Mouse (Mus musculus) midbrain, embryonic 13.5 days (tissue): ENCODE measurements around the gene Rnf19b. TPM values are rescaled to one million over a fixed set of nuclear protein-coding genes. Genes with fewer than 3 reads are reported as not detected.
A peak's percentile ranks its signal among the peaks of the same experiment; 100 is the strongest.

ENCODE experiments used
- ATAC-seq: fragments of 200-750 bp; cut with Nextera tagmentation; 2 replicates; pipeline ENCODE4 v1.8.0; 2017; ENCODE audit warnings: mild to moderate bottlenecking, moderate TSS enrichment, moderate library complexity
- H3K27ac ChIP-seq: fragments of 300-500 bp; sonication (generic); 2 replicates; pipeline ENCODE4 v1.5.1; 2015; ENCODE audit warnings: inconsistent platforms, mild to moderate bottlenecking, moderate library complexity
- H3K27me3 ChIP-seq: fragments of 300-500 bp; sonication (generic); 2 replicates; pipeline ENCODE4 v1.6.1; 2015; ENCODE audit warnings: mild to moderate bottlenecking, inconsistent platforms
- H3K36me3 ChIP-seq: fragments of 300-500 bp; sonication (generic); 2 replicates; pipeline ENCODE4 v1.6.1; 2015; ENCODE audit warnings: mild to moderate bottlenecking, inconsistent platforms
- H3K4me1 ChIP-seq: fragments of 300-500 bp; sonication (generic); replicated peaks from 2 replicates; pipeline ENCODE4 v1.6.1; 2015; ENCODE audit warnings: inconsistent platforms
- H3K4me2 ChIP-seq: fragments of 300-500 bp; sonication (generic); replicated peaks from 2 replicates; pipeline ENCODE4 v1.6.1; 2015; ENCODE audit warnings: moderate library complexity, mild to moderate bottlenecking, inconsistent platforms
- H3K4me3 ChIP-seq: fragments of 300-500 bp; sonication (generic); replicated peaks from 2 replicates; pipeline ENCODE4 v1.5.1; 2015; ENCODE audit warnings: mild to moderate bottlenecking, inconsistent platforms
- H3K9ac ChIP-seq: fragments of 300-500 bp; sonication (generic); replicated peaks from 2 replicates; pipeline ENCODE4 v1.6.1; 2015; ENCODE audit warnings: mild to moderate bottlenecking, inconsistent platforms
- H3K9me3 ChIP-seq: fragments of 300-500 bp; sonication (generic); 2 replicates; pipeline ENCODE4 v1.6.1; 2016; ENCODE audit warnings: mild to moderate bottlenecking, inconsistent platforms
- WGBS: fragments of 180-500 bp; shearing (Covaris S2); methylation state at CpG from one replicate; pipeline ENCODE4 v1.1.7; 2015; 5-methylcytosine and 5-hydroxymethylcytosine counted together
- polyA plus RNA-seq: library from polyadenylated mRNA; unstranded; fragments of >200 nt; fragmentation: Nextera tagmentation; extraction: Ambion mirVana; gene quantifications from 2 replicates; pipeline ENCODE4 v1.2.1, GENCODE M21; 2015

The Rnf19b gene
- polyA plus RNA-seq, 1 experiment from 2014 or later: 22.1 TPM

GRCm38 (mm10) chr4:129111350-129111749, 53.3 kb downstream of the Rnf19b start:
- ATAC-seq: no peak
- peaks cover 20% of the 10 kb centered on the region for H3K4me1 ChIP-seq
- peaks cover 18% of the 10 kb centered on the region for H3K27me3 ChIP-seq
- H3K4me2 ChIP-seq: no peak overlapping the region
- H3K36me3 ChIP-seq: no peaks in the 10 kb centered on the region
- no peaks in the 10 kb centered on the region for H3K9me3 ChIP-seq
- H3K27ac ChIP-seq: no peak overlapping the region
- no peak overlapping the region for H3K9ac ChIP-seq
- no peak overlapping the region for H3K4me3 ChIP-seq
- WGBS: 64% methylated on average over 11 of the region's 11 CpGs

GRCm38 (mm10) chr4:129112231-129112630, 54.2 kb downstream of the Rnf19b start:
- no peak overlapping the region for H3K9ac ChIP-seq
- no peak overlapping the region for H3K4me3 ChIP-seq
- no peak overlapping the region for H3K4me2 ChIP-seq
- peaks cover 20% of the 10 kb centered on the region for H3K4me1 ChIP-seq
- no peaks in the 10 kb centered on the region for H3K9me3 ChIP-seq
- peaks cover 16% of the 10 kb centered on the region for H3K27me3 ChIP-seq
- H3K27ac ChIP-seq: peak overlapping the region; percentile 25; the same call in 1 of the 2 replicates
- 69% methylated on average over 13 of the region's 13 CpGs for WGBS
- no peaks in the 10 kb centered on the region for H3K36me3 ChIP-seq
- ATAC-seq: no peak

DNA sequence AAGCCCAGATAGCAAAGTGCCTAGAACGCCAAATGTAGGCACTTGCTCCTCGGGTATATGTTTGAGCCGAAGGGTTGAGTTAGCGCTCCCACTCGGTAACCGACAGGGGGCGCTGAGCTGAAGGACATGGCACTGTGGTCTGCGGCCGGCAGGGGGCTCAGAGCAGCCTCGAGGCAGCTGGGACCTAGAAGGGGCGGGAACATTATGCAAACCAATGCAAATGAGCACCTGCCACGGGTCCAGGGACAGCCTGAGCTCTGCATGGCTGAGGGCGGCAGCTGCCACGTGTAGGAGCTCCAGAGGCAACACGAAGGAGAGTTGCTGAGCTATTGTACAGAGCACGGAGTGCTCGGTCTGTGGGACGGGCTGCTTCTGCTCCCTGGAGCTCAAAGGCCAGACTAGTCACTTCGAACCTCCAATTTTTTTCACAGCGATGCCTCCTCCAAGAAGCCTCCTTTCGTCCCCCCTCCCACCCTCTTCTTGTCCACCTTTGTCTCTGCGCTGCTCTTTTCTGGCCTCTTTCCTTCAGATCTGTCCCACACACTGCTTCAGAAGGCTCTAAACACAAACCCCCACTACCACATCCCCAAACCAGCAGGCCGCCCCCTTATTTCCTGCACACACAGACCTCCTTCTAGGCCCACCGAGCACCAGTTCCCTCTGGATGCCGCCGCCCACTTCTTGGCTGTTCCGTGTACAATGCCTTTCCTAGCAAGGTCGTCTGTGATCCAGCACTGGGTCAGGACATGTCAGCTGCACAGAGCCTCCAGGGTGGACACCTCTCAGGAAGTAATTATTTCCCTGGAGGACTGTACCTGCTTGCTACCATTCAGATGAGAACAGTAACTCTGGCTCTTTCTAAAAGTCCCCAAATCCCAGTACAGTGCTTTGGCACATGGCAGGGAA, 55.3 kb downstream of the Rnf19b start:
- H3K9ac ChIP-seq: no peak overlapping the region
- peaks cover 20% of the 10 kb centered on the region for H3K4me1 ChIP-seq
- H3K4me3 ChIP-seq: no peak overlapping the region
- peak overlapping the region; percentile 62 for H3K27ac ChIP-seq
- H3K36me3 ChIP-seq: no peaks in the 10 kb centered on the region
- H3K4me2 ChIP-seq: no peak overlapping the region
- peaks cover 8% of the 10 kb centered on the region for H3K27me3 ChIP-seq
- peak; percentile 93 for ATAC-seq
- WGBS: 28% methylated on average over 28 of the region's 28 CpGs
- H3K9me3 ChIP-seq: no peaks in the 10 kb centered on the region

GRCm38 (mm10) chr4:129116703-129117102, 58.6 kb downstream of the Rnf19b start:
- 97% methylated on average over 8 of the region's 8 CpGs for WGBS

DNA sequence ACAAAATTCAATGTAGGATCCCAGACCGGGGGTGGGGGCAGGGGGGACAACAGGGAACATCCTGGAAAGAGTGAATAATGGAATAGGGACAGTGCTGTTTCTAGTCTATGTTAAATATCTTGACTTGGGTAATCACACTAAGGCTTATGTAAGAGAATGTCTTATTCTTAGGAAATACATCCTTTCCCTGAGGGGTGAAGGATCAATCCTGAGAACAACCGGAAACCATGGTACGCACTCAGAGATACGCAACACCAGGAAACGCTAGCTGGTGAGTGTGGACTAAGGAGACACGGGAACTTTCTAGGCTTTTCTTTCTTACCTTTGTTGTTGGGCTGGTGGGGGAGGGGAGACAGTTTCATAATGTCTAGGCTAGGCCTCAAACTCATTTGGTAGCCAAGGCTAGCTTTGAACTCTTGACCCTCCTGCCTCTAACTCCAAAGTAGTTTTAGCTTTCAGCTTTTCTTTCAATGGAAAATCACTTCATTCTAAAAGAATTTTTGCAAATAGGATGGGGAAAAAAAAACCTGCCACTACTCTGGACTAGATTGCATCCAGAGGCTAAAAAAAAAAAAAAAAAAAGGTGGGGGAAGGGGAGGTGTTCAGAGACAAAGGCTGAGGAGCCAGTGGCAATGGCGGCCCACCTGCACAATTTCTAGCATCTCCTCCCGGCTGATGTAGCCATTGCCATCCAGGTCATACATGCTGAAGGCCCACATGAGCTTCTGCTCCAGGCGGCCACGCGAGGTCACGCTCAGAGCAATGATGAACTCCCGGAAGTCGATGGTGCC, 59.8 kb downstream of the Rnf19b start:
- H3K4me1 ChIP-seq: peaks cover 38% of the 10 kb centered on the region
- no peaks in the 10 kb centered on the region for H3K9me3 ChIP-seq
- H3K27ac ChIP-seq: no peak overlapping the region
- H3K4me3 ChIP-seq: no peak overlapping the region
- no peak for ATAC-seq
- H3K36me3 ChIP-seq: no peaks in the 10 kb centered on the region
- H3K27me3 ChIP-seq: peaks cover 51% of the 10 kb centered on the region
- no peak overlapping the region for H3K4me2 ChIP-seq
- H3K9ac ChIP-seq: no peak overlapping the region
- WGBS: 88% methylated on average over 14 of the region's 14 CpGs

More at GRCm38 (mm10) chr4:129116703-129117102, 58.6 kb downstream of the Rnf19b start:
- Histone ChIP-seq H3K27me3 (peaks cover 41% of the 10 kb centered on the region), H3K9me3 (no peaks in the 10 kb centered on the region), H3K4me2 (no peak overlapping the region), H3K9ac (no peak overlapping the region), H3K27ac (no peak overlapping the region), H3K36me3 (no peaks in the 10 kb centered on the region), H3K4me1 (peaks cover 37% of the 10 kb centered on the region), H3K4me3 (no peak overlapping the region)
- ATAC-seq: no peak

DNA sequence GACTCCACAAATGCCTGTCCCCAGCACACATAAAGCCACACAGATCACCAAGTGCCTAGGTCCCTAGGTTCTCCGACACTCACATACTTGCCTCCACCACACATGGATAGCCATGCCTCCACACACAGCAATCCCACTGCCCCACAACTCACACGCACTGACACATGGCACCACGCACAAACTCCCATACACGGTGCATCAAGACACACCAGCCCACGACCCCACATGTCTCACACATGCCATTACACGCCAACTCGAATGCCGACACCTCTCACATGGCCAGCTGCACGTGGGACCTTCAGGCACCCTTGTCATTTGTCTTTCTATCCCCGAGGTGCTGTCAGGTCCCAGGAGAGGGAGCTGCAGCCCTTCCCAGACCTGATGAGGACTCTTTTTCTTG, 61.6 kb downstream of the Rnf19b start:
- Histone ChIP-seq H3K27ac (no peak overlapping the region), H3K9ac (no peak overlapping the region), H3K4me2 (no peak overlapping the region), H3K36me3 (no peaks in the 10 kb centered on the region), H3K4me1 (peaks cover 31% of the 10 kb centered on the region), H3K4me3 (no peak overlapping the region), H3K27me3 (peaks cover 65% of the 10 kb centered on the region), H3K9me3 (no peaks in the 10 kb centered on the region)
- ATAC-seq: no peak
- WGBS: 78% methylated on average over 10 of the region's 10 CpGs

GRCm38 (mm10) chr4:129120520-129121445, 62.7 kb downstream of the Rnf19b start:
- peak; percentile 56 for ATAC-seq
- H3K27ac ChIP-seq: no peak overlapping the region
- H3K9ac ChIP-seq: peak overlapping the region; percentile 65
- H3K4me3 ChIP-seq: peak overlapping the region; percentile 46
- WGBS: under 1% methylated on average over 45 of the region's 59 CpGs
- H3K36me3 ChIP-seq: no peaks in the 10 kb centered on the region
- peak overlapping the region; percentile 93 for H3K4me2 ChIP-seq
- H3K27me3 ChIP-seq: peaks cover 73% of the 10 kb centered on the region
- H3K9me3 ChIP-seq: no peaks in the 10 kb centered on the region
- peaks cover 33% of the 10 kb centered on the region for H3K4me1 ChIP-seq

DNA sequence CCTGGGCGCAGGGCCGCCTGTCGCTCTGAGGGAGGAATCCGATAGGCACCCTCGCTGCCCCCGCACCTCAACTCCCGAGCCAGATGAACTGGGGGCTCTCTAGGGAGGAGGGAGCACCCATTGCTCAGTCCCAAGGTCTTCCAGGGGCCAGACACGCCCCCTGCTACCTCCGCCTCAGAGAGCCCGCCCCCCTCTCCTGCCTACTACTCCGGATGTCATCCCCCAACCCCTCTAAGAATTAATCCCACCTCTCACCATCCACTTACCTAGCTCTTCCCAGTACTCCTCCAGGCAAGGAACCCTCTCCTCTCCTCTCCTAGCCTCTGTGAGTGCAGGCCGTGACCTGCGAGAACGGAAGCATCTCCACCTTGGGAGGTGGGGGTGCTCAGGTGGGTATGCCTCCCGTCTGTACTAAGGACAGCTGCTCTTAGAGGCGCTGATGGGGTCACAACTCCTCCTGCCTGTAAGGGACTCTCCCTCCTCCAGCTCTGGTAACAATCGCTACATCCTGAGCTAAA, 63.6 kb downstream of the Rnf19b start, which contains the start of gene Hpca:
Hpca (minus strand) TSS at position 468 of the 518 bp plus-strand sequence.
- WGBS: 1% methylated on average over 17 of the region's 17 CpGs

GRCm38 (mm10) chr4:129122107-129122506, 64.0 kb downstream of the Rnf19b start:
- ATAC-seq: no peak
- Histone ChIP-seq H3K27me3 (peaks cover 73% of the 10 kb centered on the region), H3K4me3 (no peak overlapping the region), H3K4me2 (peak overlapping the region; percentile 93; the same call in 1 of the 2 replicates), H3K9me3 (no peaks in the 10 kb centered on the region), H3K27ac (no peak overlapping the region), H3K36me3 (no peaks in the 10 kb centered on the region), H3K4me1 (peaks cover 41% of the 10 kb centered on the region), H3K9ac (no peak overlapping the region)
- 37% methylated on average over 9 of the region's 9 CpGs for WGBS

More for the DNA sequence above, 63.6 kb downstream of the Rnf19b start, which contains the start of gene Hpca:
- no peaks in the 10 kb centered on the region for H3K9me3 ChIP-seq
- no peak within 1 kb of the TSS for H3K27ac ChIP-seq
- H3K4me3 ChIP-seq: peak within 1 kb of the TSS; percentile 46
- no peaks in the 10 kb centered on the region for H3K36me3 ChIP-seq
- H3K27me3 ChIP-seq: peaks cover 76% of the 10 kb centered on the region
- peak; percentile 37 for ATAC-seq
- peak within 1 kb of the TSS; percentile 65 for H3K9ac ChIP-seq
- H3K4me2 ChIP-seq: peak within 1 kb of the TSS; percentile 93
- peaks cover 41% of the 10 kb centered on the region for H3K4me1 ChIP-seq

- peaks cover 41% of the 10 kb centered on the region for H3K4me1 ChIP-seq
- H3K27ac ChIP-seq: no peak overlapping the region
- no peak overlapping the region for H3K4me2 ChIP-seq
- H3K36me3 ChIP-seq: no peaks in the 10 kb centered on the region
- H3K9ac ChIP-seq: no peak overlapping the region
- H3K4me3 ChIP-seq: no peak overlapping the region
- no peaks in the 10 kb centered on the region for H3K9me3 ChIP-seq
- ATAC-seq: no peak
- 50% methylated on average over 8 of the region's 8 CpGs for WGBS
- peaks cover 71% of the 10 kb centered on the region for H3K27me3 ChIP-seq
These were observed 64.6 kb downstream of the Rnf19b start for GRCm38 (mm10) chr4:129122719-129123118.

DNA sequence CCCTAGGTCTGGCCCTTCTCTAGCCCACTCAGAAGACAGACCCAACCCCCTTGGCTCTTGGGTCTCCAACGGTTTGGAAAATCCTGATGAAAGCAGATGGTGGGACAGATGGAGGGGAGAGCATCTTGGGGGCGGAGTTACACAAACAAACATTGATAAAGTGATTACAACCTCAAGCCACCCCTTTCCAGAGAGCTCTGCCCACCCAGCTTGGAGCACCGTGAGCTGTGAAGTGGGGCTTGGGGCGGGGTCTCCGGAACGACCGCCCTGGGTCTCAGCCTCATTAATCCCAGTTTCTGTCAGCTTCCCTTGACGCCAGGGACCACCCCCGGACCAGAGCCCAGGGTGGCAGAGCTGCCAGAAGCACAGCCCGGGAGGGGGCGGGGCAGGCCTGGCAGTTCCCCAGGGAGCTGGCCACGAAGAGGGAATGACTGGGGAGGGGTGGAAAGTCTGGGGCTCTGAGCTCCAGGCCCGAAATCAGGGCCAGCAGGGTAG, 66.6 kb downstream of the Rnf19b start:
- Histone ChIP-seq H3K36me3 (no peaks in the 10 kb centered on the region), H3K4me3 (no peak overlapping the region), H3K9ac (peak overlapping the region; percentile 14; the same call in 1 of the 2 replicates), H3K4me2 (peak overlapping the region; percentile 45), H3K9me3 (no peaks in the 10 kb centered on the region), H3K27me3 (peaks cover 55% of the 10 kb centered on the region), H3K27ac (no peak overlapping the region; the same call in 1 of the 2 replicates), H3K4me1 (peaks cover 58% of the 10 kb centered on the region)
- ATAC-seq: no peak; the same call in 1 of the 2 replicates
- WGBS: 8% methylated on average over 13 of the region's 13 CpGs
